Mouse (Mus musculus) brain, embryonic 14.5 days (tissue): Measurements from ENCODE around the gene Mmp24.

ENCODE experiments used
- CTCF ChIP-seq: fragments of 200-500 bp; IDR thresholded peaks from 2 replicates; pipeline ENCODE4 v1.5.1; 2012; ENCODE audit warnings: inconsistent platforms, mild to moderate bottlenecking, moderate library complexity, borderline replicate concordance; ENCODE audit not compliant: insufficient read depth, insufficient read length; ENCODE audit errors: extremely low read depth
- POLR2A ChIP-seq: fragments of 200-500 bp; IDR thresholded peaks from 2 replicates; pipeline ENCODE4 v1.6.1; 2012; ENCODE audit warnings: mild to moderate bottlenecking, inconsistent platforms, borderline replicate concordance; ENCODE audit not compliant: poor library complexity, insufficient read depth, insufficient read length, severe bottlenecking; ENCODE audit errors: extremely low read depth

- TF ChIP-seq CTCF (no peak), POLR2A (0 out of 2 replicates have a peak, but pooled peaks have one; percentile 9)
Measured at GRCm38 (mm10) chr2:155818596-155819391, 43.7 kb downstream of the Mmp24 start.
